Mouse (Mus musculus): ENCODE results near the gene Sh3gl3.

The Sh3gl3 gene

GRCm38 (mm10) chr7:82282464-82282863 lies 108.8 kb downstream of the Sh3gl3 start:
- no peak for DNase-seq (ENCODE audit: extremely low read depth, low read depth, low spot score)

GRCm38 (mm10) chr7:82287242-82287641 lies 113.6 kb downstream of the Sh3gl3 start:
- DNase-seq (ENCODE audit: extremely low read depth, low read depth, low spot score), result no peak

- DNase-seq (ENCODE audit: extremely low read depth, low read depth, low spot score), result no peak
Measured at GRCm38 (mm10) chr7:82293441-82293840, 119.8 kb downstream of the Sh3gl3 start.

- no peak for DNase-seq (ENCODE audit: extremely low read depth, low read depth, low spot score)
Measured at GRCm38 (mm10) chr7:82294083-82294482, 120.4 kb downstream of the Sh3gl3 start.

- no peak for DNase-seq (ENCODE audit: extremely low read depth, low read depth, low spot score)
Measured at GRCm38 (mm10) chr7:82294611-82295010, 121.0 kb downstream of the Sh3gl3 start.

- DNase-seq (ENCODE audit: extremely low read depth, low read depth, low spot score), result no peak
Measured at GRCm38 (mm10) chr7:82308398-82308797, 134.8 kb downstream of the Sh3gl3 start.

- no peak for DNase-seq (ENCODE audit: extremely low read depth, low read depth, low spot score)
Measured at GRCm38 (mm10) chr7:82318515-82318914, 144.9 kb downstream of the Sh3gl3 start.

- no peak for DNase-seq (ENCODE audit: extremely low read depth, low read depth, low spot score)
Measured at GRCm38 (mm10) chr7:82326616-82327015, 153.0 kb downstream of the Sh3gl3 start.

GRCm38 (mm10) chr7:82327201-82327600 lies 153.6 kb downstream of the Sh3gl3 start:
- no peak for DNase-seq (ENCODE audit: extremely low read depth, low read depth, low spot score)

- DNase-seq (ENCODE audit: extremely low read depth, low read depth, low spot score), result no peak
Measured at GRCm38 (mm10) chr7:82327881-82328280, 154.2 kb downstream of the Sh3gl3 start.

GRCm38 (mm10) chr7:82329831-82330230 lies 156.2 kb downstream of the Sh3gl3 start:
- no peak for DNase-seq (ENCODE audit: extremely low read depth, low read depth, low spot score)

GRCm38 (mm10) chr7:82330860-82331259 lies 157.2 kb downstream of the Sh3gl3 start:
- no peak for DNase-seq (ENCODE audit: extremely low read depth, low read depth, low spot score)

GRCm38 (mm10) chr7:82334000-82334399 lies 160.4 kb downstream of the Sh3gl3 start:
- DNase-seq (ENCODE audit: extremely low read depth, low read depth, low spot score), result no peak

- no peak for DNase-seq (ENCODE audit: extremely low read depth, low read depth, low spot score)
Measured at GRCm38 (mm10) chr7:82335211-82336121, 161.8 kb downstream of the Sh3gl3 start, which contains the start of gene Adamtsl3. Adamtsl3 (plus strand) TSS chr7:82335694.

GRCm38 (mm10) chr7:82336132-82336531 lies 162.5 kb downstream of the Sh3gl3 start:
- no peak for DNase-seq (ENCODE audit: extremely low read depth, low read depth, low spot score)

- DNase-seq (ENCODE audit: extremely low read depth, low read depth, low spot score), result no peak
Measured at GRCm38 (mm10) chr7:82338121-82338520, 164.5 kb downstream of the Sh3gl3 start.

- no peak for DNase-seq (ENCODE audit: extremely low read depth, low read depth, low spot score)
Measured at GRCm38 (mm10) chr7:82338532-82338931, 164.9 kb downstream of the Sh3gl3 start.

- DNase-seq (ENCODE audit: extremely low read depth, low read depth, low spot score), result no peak
Measured at GRCm38 (mm10) chr7:82339214-82339613, 165.6 kb downstream of the Sh3gl3 start.

GRCm38 (mm10) chr7:82341476-82341875 lies 167.8 kb downstream of the Sh3gl3 start:
- no peak for DNase-seq (ENCODE audit: extremely low read depth, low read depth, low spot score)

GRCm38 (mm10) chr7:82346706-82347105 lies 173.1 kb downstream of the Sh3gl3 start:
- DNase-seq (ENCODE audit: extremely low read depth, low read depth, low spot score), result no peak

GRCm38 (mm10) chr7:82349796-82350195 lies 176.2 kb downstream of the Sh3gl3 start:
- no peak for DNase-seq (ENCODE audit: extremely low read depth, low read depth, low spot score)

GRCm38 (mm10) chr7:82350421-82350820 lies 176.8 kb downstream of the Sh3gl3 start:
- no peak for DNase-seq (ENCODE audit: extremely low read depth, low read depth, low spot score)

All from fat pad, adult 2 months (tissue).